Mouse (Mus musculus): ENCODE results near the gene 2900026A02Rik.

DNA sequence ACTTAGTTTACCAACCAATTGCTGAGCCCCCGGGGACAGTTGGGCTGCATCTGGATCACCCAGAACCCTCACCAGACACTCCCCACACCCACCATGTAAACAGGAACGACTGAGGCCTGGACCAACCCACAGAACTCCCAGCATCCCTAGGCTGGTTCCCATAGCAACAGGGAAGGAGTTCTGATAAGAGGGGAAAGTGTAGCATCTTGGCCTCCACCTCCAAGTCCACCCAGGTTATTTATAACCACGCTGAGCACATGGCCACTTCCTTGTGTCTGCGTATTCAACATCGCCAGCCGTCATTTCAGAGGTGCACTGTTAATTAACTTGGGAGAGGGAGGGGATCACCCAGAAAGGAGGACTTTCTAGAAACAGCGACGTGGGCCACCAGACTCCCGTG, 75.9 kb downstream of the 2900026A02Rik start:
- TF ChIP-seq ZNF384 (IDR thresholded peaks at IDR 0.05; ENCODE audit: low read depth, low read length) (no peak), MAFK (IDR thresholded peaks at IDR 0.05; ENCODE audit: insufficient read depth, low read depth, low read length) (no peak), CHD2 (IDR thresholded peaks at IDR 0.05; ENCODE audit: low read depth, low read length) (no peak), ZC3H11A (IDR thresholded peaks at IDR 0.05; ENCODE audit: borderline replicate concordance, low read depth, low read length) (no peak), HCFC1 (IDR thresholded peaks at IDR 0.05; ENCODE audit: borderline replicate concordance, insufficient read depth, low read length) (no peak)

Data from ES-E14 (cell line).